Mouse (Mus musculus): ENCODE data around the gene Bcl9l.
A peak's percentile ranks its signal among the peaks of the same experiment; 100 is the strongest.

Gene Bcl9l

DNA sequence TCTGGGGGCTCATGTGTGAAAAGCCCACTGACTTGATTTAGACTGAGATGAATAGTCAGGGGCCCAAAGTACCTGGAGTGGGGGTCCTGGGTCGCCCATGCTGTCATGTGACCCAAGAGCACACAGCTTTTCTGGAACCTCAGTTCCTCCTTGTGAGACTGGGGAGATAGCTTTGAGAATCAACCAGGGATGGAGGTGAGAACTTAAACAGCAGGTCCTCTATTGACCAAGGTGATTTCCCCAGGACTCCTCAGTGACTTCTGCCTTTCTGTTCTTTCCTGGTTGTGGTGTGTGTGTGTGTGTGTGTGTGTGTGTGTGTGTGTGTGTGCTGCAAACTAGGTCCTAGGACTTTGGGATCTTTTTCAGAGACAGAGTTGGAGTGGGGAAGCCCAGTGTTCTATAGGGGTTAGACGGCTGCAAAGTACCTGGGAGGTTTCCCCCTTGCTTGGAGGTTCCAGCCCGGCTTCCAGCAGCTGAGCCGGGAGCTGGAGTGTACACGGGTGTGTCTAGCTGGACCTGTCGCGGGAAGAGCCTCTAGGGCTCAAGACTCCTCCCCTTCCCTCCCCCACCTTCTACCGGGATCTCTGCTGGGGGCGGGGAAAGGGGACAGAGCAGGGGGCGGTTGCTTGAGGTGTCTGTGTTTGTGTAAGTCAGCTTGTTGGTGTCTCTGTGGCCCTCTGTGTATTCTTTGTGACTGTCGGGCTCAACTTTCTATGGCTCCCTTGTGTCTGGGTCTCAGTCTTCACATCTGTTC, 15.2 kb downstream of the Bcl9l start:
- no peak for DNase-seq (ENCODE audit: low spot score)

DNA sequence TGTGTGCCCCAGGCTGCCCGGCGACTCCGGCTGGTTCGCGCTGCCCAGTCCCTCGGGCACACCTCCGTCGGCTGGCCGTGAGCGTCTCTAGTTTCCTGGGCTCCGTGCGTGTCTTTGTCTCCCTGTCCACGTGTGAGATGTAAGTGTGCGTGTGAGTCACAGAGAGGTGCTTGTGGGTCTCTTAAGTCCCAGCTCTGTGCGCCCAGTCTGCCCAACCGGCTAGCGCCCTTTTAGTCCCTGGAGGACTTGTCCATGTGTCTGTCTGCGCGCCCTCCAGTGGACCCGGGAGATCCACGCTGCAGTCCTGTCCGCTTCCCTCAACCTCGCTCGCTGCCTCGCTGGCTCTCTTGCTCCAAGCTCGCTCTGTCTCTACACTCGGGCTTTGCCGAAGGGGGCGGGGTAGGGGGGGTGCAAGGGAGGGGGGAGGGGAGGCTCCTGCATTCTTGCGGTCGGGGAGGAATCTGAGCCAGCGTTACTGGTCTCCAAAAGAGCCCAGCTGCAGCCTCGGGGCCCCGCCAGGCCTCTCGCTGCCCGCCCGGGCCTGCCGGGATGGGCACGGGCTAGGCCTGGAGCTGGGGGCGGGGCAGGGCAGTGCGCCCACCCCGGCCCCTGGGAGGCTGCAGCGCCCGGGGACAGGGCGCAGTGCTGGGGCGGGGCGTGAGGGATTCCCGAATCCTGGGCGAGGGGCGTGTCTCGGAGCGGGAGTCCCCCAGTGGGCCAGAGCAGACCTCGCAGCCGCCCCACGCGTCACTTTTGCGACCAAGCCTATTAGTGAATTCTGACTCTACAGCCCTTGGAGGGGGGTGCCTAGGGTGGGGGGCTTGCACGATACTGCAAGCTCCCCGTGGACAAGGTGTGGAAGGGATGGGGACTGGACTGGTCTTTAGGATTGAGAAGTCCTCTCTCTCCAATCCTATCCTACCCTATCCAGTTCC, 16.1 kb downstream of the Bcl9l start:
- no peak for DNase-seq (ENCODE audit: low spot score)

DNA sequence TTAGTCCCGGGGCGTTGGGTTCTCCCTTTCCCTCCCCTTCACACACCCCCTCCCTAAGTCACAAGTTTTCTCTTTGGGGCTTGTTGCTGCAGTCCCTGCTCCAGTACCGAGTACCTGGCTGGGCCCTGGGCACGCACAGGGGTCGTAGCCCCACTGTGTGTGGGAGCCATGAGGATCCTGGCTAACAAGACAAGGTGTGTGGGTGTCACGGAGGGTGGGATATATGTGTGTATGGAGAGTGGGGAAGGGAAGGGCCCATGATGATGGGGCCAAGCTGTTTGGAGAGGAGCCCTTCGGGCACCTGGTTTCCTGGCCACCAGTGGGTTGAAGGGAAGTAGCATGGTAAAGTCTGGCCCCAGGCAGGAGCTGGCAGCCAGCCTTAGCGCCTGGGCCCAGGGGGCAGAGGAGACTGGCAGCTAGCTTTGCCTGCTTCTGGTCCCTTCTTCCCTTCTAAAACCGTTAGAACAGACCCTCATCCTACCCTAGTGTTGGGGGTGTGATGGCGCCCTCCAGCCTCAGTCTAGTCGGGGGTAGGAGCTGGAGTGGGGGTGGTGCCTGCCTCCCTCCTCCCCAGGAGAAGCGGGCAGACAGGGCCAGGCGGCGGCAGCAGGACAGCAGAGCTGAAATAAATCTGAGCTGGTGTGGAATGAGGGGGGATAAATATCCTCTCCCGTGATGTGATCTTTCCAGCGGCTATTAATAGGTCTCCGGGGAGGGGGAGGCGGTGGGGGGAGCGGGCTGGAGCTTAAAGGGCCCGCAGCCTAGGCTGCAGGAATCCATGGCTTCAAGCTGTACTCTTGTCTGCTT, 16.9 kb downstream of the Bcl9l start:
- DNase-seq (ENCODE audit: low spot score): no peak

DNA sequence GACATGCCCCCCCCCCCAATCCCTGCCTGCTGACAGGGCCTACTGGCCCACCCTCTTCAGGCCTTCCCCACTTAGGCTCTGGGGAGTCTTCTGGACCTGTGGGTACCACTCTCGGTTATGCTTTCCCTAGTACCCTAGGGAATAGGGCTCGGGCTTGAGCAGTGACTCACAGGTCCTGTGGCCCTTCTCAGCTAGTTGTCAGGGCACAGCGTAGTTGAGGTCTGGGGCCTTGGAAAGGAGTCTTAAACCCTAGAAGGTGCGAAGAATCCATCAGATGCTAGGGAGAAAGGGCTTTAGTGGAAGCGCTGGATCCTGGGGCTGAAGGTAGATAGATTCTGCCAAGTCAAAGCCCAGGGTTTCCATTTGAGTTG, 17.5 kb downstream of the Bcl9l start:
- DNase-seq (ENCODE audit: low spot score): no peak

DNA sequence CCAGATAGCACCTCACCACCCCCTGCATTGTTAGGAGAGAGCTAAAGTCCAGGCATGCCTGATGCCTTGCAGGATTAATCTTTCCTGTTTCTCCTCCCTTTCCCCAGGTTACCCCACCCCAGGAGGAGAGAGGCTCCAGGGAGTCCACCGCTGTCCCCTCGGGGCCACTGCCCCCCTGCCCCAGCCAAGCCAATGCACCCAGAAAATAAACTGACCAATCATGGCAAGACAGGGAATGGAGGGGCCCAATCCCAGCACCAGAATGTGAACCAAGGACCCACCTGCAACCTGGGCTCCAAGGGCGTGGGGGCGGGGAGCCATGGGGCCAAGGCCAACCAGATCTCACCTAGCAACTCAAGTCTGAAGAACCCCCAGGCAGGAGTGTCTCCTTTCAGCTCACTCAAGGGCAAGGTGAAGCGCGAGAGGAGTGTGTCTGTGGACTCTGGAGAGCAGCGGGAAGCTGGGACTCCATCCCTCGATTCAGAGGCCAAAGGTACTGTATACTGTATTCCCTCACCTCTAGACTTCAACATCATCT, 18.1 kb downstream of the Bcl9l start:
- DNase-seq (ENCODE audit: low spot score): no peak

DNA sequence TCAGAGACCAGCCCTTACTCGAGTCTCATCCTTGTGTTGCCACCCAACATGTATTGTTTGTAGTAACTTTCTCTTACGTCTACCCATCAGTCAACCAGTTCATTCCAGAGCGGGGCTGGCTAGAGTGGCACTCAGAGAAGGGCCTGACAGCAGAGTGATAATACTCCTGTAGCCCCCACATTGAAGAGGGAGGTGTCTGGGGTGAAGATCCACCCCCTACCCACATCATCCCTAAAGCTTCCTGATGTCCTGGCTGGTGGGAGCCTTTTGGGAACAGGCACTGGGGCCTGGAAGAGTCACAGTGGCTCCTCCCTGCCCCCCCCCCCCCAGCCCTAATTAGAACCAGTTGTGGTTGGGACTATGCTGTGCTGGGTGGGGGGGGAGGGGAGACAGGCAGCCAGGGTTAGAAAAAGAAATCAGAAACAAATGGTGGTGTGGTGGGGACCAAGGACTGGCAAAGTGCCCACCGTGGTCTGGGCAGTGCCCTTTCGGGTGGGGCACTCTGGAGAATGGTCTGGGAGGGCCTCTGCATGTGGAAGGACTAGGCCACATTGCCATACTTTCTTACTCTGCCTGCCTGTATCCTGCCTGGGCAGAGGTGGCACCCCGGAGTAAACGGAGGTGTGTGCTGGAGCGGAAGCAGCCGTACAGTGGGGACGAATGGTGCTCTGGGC, 18.7 kb downstream of the Bcl9l start:
- DNase-seq (ENCODE audit: low spot score): no peak

DNA sequence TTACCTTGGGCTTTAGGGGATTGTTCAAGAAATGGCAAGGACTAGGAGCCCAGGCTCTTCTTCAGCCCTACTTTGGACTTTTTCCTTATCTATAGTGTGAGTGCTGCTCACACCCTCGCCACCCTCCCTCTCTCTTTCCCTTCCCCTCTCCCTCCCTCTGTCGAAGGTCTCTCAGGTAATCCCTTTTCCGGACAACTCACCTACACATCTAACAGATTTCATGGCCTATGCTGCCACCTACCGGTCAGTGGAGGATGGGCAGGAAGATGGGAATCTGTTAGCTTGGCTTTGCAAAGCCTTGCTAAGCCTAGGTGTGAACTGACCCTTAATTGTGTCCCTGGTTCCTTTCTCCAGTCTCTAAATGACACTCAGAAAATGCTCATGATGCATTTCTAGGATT, 19.4 kb downstream of the Bcl9l start:
- DNase-seq (ENCODE audit: low spot score): peak; percentile 69

DNA sequence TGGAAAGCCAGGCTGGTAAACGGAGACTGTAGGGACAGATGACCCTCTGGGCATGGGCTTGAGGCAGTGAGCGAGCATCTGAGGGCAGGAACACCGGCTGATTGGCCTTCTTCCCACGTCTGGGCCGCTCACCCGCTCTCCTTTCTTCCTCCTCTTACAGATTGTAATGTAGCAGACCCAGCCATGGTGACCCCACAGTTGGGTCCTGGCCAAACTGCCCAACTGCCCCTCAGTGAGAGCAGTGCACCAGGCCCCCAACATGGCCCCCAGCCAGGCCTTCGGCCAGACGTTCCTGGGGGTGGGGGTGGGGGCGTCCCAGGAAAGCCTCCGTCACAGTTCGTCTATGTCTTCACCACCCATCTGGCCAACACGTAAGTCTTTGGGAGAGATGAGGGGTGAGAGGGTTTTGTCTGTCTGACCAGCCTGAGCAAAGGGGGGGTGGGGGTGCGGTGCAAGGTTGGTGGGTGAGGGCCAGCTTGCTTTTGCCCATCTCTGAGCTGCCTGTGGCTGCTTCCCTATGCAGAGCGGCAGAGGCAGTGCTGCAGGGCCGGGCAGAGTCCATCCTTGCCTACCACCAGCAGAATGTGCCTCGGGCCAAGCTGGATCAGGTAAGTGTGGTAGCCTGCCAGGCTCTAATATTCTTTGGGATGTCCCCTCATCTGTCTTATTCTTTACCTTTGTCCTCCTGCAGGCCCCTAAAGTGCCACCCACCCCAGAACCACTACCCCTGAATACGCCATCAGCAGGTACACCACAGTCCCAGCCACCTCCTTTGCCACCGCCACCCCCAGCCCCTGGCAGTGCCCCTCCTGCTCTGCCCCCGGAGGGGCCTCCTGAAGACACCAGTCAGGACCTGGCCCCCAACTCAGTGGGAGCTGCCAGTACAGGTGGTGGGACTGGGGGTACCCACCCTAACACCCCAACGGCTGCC, 22.5 kb downstream of the Bcl9l start:
- DNase-seq (ENCODE audit: low spot score): no peak

DNA sequence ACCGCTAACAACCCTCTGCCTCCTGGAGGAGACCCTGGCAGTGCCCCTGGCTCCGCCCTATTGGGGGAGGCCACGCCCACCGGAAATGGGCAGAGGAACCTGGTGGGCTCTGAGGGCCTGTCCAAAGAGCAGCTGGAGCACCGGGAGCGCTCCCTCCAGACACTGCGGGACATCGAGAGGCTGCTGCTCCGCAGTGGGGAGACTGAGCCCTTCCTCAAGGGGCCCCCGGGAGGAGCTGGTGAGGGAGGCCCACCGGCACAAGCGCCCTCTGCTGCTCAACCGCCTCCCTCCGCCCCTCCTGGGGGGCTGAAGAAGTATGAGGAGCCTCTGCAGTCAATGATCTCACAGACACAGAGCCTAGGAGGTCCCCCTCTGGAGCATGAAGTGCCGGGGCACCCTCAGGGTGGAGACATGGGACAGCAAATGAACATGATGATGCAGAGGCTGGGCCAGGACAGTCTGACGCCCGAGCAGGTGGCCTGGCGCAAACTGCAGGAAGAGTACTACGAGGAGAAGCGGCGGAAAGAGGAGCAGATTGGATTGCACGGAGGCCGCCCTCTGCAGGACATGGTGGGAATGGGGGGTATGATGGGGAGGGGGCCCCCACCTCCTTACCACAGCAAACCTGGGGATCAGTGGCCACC, 23.3 kb downstream of the Bcl9l start:
- no peak for DNase-seq (ENCODE audit: low spot score)

DNA sequence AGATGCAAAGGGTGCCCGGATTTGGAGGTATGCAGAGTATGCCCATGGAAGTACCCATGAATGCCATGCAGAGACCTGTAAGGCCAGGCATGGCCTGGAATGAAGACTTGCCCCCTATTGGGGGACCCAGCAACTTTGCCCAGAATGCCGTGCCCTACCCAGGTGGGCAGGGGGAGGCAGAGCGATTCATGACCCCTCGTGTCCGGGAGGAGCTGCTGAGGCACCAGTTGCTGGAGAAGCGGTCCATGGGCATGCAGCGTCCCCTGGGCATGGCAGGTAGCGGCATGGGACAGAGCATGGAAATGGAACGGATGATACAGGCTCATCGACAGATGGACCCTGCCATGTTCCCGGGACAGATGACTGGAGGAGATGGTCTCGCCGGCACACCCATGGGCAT, 23.9 kb downstream of the Bcl9l start:
- DNase-seq (ENCODE audit: low spot score): no peak

DNA sequence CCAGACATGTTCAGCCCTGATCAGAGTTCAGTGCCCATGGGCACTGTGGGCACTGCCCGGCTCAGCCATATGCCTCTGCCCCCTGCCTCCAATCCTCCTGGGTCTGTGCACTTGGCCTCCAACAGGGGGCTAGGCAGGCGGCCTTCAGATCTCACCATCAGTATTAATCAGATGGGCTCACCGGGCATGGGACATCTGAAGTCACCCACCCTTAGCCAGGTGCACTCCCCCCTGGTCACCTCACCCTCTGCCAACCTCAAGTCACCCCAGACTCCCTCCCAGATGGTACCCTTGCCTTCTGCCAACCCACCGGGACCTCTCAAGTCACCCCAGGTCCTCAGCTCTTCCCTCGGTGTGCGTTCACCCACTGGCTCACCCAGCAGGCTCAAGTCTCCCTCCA, 24.7 kb downstream of the Bcl9l start:
- no peak for DNase-seq (ENCODE audit: low spot score)

DNA sequence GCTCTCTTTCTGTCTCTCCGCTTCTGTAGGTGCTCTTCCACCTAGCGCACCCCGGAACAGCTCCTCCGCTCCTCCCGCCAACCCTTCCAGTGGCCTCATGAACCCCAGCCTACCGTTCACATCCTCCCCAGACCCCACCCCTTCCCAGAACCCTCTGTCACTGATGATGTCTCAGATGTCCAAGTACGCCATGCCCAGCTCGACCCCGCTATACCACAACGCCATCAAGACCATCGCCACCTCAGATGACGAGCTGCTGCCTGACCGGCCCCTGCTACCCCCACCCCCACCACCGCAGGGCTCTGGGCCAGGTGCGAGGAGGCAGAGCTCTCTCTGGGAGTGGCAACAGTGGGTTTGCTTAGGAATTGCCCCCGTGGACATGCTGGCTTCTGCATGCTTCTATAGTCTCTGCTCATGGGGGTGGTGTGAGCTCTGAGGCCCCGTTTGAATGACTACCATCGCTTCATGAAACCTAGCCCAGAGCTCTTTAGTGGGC, 25.5 kb downstream of the Bcl9l start:
- no peak for DNase-seq (ENCODE audit: low spot score)

DNA sequence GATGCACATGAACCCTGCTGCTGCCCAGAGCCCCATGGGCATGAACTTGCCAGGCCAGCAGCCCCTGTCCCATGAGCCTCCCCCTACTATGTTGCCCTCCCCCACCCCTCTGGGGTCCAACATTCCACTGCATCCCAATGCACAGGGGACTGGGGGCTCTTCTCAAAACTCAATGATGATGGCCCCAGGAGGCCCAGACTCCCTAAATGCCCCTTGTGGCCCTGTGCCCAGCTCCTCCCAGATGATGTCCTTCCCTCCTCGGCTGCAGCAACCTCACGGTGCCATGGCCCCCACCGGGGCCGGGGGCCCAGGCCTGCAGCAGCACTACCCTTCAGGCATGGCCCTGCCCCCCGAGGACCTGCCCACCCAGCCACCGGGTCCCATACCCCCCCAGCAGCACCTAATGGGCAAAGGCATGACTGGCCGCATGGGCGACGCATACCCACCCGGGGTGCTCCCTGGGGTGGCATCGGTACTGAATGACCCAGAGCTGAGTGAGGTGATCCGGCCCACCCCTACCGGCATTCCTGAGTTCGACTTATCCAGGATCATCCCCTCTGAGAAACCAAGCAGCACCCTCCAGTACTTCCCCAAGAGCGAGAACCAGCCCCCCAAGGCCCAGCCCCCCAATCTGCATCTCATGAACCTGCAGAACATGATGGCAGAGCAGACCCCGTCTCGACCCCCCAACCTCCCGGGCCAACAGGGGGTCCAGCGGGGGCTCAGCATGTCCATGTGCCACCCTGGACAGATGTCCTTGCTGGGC, 26.3 kb downstream of the Bcl9l start:
- no peak for DNase-seq (ENCODE audit: low spot score)

DNA sequence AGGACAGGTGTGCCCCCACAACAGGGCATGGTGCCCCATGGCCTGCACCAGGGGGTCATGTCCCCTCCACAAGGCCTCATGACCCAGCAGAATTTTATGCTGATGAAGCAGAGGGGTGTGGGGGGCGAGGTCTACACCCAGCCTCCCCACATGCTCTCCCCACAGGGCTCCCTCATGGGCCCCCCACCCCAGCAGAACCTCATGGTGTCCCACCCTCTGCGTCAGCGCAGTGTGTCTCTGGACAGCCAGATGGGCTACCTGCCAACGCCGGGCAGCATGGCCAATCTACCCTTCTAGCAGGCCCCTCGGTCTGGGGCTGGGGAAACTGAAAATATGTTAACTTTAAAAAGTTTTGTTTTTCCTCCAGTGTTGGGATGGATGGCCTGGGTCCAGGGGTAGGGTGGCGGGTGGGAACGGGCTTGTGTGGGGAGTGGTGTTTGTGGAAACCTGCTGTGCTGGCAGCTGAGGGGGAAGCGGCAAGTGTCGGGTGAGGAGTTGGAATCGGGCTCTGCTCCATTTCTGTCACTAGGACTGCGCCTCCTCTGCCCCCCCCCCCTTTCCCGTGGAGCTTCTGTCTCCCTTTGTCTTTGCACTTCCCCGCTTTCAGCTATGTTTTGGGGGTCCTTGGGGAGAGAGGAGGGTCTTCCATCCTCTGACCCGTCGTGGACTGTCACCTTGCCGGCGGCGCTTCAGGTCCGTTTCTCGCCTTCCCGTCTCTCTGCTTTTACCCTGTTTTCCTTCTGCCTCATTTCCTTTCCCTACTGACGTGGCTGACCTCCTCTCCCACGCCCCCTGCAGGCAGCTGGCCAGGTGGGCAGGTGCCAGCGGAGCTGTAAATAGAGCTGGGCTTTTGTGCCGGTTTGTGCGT, 27.1 kb downstream of the Bcl9l start:
- DNase-seq (ENCODE audit: low spot score): peak; percentile 68

DNA sequence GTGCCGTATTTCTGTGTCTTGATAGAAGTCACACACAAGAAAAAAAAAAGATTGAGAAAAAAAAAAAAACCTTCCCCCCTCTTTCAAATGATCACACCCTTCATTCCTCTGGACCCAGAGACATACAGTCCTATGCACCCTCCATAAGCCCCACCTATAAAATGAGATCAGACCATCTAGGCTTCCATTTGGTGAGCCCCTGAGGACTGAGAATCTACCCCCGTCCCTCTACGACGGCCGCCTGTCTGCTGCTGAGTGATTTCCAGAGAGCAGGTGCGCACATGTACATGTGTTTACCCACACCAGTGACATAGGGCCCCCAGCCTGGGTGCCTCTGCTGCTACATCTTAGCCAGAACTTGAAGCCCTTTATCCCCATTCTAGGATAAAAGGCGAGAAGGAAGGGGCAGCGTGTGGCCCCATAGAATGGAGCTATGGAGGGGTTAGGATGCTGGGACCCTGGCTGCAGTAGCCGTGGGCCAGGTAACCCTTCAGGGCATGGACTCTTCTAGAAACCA, 27.8 kb downstream of the Bcl9l start:
- DNase-seq (ENCODE audit: low spot score): no peak

DNA sequence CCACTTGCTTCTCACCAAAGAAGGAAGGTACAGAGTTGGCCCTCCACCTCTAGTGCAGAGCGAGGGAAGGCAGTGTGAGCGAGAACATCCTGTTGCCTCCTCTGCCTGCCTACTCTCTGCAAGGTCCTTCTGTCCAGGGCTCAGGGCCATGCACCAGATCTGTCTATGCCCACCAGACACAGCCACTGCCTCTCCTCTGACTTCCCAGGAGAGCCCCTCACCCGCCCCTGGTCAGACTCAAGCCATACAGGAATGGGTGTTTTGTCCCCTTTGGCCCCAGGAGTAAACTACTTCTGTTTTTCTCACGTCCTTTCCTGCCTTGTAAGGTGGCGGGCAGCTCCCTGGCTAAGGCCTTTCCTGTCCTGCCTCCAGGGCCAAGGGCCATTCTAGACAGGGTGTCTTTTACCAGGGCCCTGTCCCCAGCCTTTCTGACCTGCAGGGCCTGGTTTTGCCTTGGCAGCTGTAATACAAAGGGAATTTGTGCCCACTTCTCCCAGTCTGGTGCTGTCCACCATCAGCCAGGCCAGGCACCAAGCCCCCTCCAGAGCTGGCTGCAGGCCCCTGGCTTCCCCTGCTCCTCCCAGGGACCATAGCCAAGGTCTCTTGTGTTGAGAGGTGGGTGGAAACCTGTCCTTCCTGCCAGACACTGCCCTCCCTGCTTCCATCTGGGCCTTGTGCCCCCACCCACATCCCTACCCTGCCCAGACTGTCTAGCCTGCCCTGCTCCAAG, 28.4 kb downstream of the Bcl9l start:
- no peak for DNase-seq (ENCODE audit: low spot score)
